Mouse (Mus musculus) midbrain, embryonic 13.5 days (tissue): Measurements from ENCODE around the gene Olfr70. TPM values are rescaled to one million over a fixed set of nuclear protein-coding genes. Genes with fewer than 3 reads are reported as not detected.
A peak's percentile ranks its signal among the peaks of the same experiment; 100 is the strongest.

Source experiments
- ATAC-seq: fragments of 200-750 bp; cut with Nextera tagmentation; 2 replicates; pipeline ENCODE4 v1.8.0; 2017; ENCODE audit warnings: mild to moderate bottlenecking, moderate TSS enrichment, moderate library complexity
- H3K27ac ChIP-seq: fragments of 300-500 bp; sonication (generic); 2 replicates; pipeline ENCODE4 v1.5.1; 2015; ENCODE audit warnings: inconsistent platforms, mild to moderate bottlenecking, moderate library complexity
- H3K27me3 ChIP-seq: fragments of 300-500 bp; sonication (generic); 2 replicates; pipeline ENCODE4 v1.6.1; 2015; ENCODE audit warnings: mild to moderate bottlenecking, inconsistent platforms
- H3K36me3 ChIP-seq: fragments of 300-500 bp; sonication (generic); 2 replicates; pipeline ENCODE4 v1.6.1; 2015; ENCODE audit warnings: mild to moderate bottlenecking, inconsistent platforms
- H3K4me1 ChIP-seq: fragments of 300-500 bp; sonication (generic); replicated peaks from 2 replicates; pipeline ENCODE4 v1.6.1; 2015; ENCODE audit warnings: inconsistent platforms
- H3K4me2 ChIP-seq: fragments of 300-500 bp; sonication (generic); replicated peaks from 2 replicates; pipeline ENCODE4 v1.6.1; 2015; ENCODE audit warnings: moderate library complexity, mild to moderate bottlenecking, inconsistent platforms
- H3K4me3 ChIP-seq: fragments of 300-500 bp; sonication (generic); replicated peaks from 2 replicates; pipeline ENCODE4 v1.5.1; 2015; ENCODE audit warnings: mild to moderate bottlenecking, inconsistent platforms
- H3K9ac ChIP-seq: fragments of 300-500 bp; sonication (generic); replicated peaks from 2 replicates; pipeline ENCODE4 v1.6.1; 2015; ENCODE audit warnings: mild to moderate bottlenecking, inconsistent platforms
- H3K9me3 ChIP-seq: fragments of 300-500 bp; sonication (generic); 2 replicates; pipeline ENCODE4 v1.6.1; 2016; ENCODE audit warnings: mild to moderate bottlenecking, inconsistent platforms
- WGBS: fragments of 180-500 bp; shearing (Covaris S2); methylation state at CpG from one replicate; pipeline ENCODE4 v1.1.7; 2015; 5-methylcytosine and 5-hydroxymethylcytosine counted together
- polyA plus RNA-seq: library from polyadenylated mRNA; unstranded; fragments of >200 nt; fragmentation: Nextera tagmentation; extraction: Ambion mirVana; gene quantifications from 2 replicates; pipeline ENCODE4 v1.2.1, GENCODE M21; 2015

Gene Olfr70
- polyA plus RNA-seq, 1 experiment from 2014 or later = not detected

DNA sequence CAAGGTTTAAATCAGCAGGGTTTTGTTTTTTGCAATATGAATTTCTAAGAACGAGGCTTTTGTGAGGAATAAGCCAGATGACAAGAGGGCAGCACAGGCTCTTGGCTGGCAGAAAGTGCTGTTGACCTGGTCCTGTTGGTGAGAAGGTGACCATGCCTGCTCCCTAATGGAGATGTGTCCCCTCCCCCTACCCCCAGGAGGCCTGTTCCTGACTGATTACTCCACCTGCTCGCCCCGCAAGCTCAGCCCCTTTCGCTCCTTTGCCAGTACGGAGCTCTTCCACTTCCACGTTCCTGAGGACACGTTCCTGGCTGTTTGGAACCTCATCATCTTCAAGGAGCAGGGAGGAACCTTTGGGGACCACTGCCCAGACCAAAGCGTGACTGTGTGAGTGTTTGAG lies 26.9 kb downstream of the Olfr70 start:
- Histone ChIP-seq H3K4me3 (no peak overlapping the region), H3K27me3 (no peaks in the 10 kb centered on the region), H3K4me2 (no peak overlapping the region), H3K27ac (no peak overlapping the region), H3K9me3 (no peaks in the 10 kb centered on the region), H3K4me1 (peaks cover 38% of the 10 kb centered on the region), H3K9ac (no peak overlapping the region), H3K36me3 (peaks cover 50% of the 10 kb centered on the region)
- 75% methylated on average over 8 of the region's 8 CpGs for WGBS
- no peak for ATAC-seq

DNA sequence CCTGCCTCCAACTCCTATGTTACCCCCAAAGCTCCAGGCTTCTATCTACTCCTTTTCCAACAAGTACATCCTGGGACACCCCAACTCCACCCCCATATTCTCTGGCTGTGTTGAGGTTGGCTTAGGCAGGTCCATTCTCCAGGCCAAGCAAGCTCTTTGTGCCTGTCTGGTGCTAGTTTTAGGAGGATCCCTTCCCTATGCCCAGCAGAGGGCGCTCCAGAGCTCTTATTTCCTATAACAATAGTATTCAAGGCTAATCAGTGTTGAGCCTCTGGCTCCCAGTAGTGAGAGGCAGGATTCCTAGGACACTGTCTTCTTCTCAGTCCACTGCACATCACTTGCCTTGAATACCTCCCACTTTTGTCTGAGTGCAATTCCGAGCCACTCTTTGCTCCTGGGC lies 28.5 kb downstream of the Olfr70 start:
- WGBS = 0% methylated on average over 2 of the region's 2 CpGs
- peak overlapping the region; percentile 93 for H3K4me2 ChIP-seq
- H3K27me3 ChIP-seq = peaks cover 5% of the 10 kb centered on the region; the same call in 1 of the 2 replicates
- H3K36me3 ChIP-seq = peaks cover 34% of the 10 kb centered on the region
- H3K9me3 ChIP-seq = no peaks in the 10 kb centered on the region
- H3K4me3 ChIP-seq = peak overlapping the region; percentile 23
- H3K4me1 ChIP-seq = peaks cover 42% of the 10 kb centered on the region
- 0 out of 2 replicates have a peak, but pooled peaks have one; percentile 4 for ATAC-seq
- H3K9ac ChIP-seq = peak overlapping the region; percentile 30; the same call in 1 of the 2 replicates
- peak overlapping the region; percentile 44; the same call in 1 of the 2 replicates for H3K27ac ChIP-seq

DNA sequence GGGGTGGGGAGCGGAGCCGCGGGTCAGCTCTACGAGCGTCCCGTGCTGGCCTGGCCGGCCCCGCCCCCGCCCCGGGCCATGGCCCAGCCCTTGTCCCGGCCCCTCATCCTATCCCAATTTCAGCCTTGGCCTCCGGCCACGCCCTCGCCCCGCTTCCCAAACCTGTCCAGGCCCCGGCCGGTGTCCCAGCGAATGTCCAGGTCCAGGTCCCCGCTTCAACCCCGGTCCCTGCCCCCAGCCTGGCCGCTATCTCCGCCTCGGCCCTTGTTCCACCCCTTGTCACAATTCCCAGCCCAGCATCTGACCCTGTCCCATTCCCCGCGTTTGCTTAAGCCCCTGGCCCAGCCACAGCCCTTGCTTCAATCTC lies 31.2 kb downstream of the Olfr70 start:
- peaks cover 42% of the 10 kb centered on the region for H3K4me1 ChIP-seq
- no peaks in the 10 kb centered on the region for H3K9me3 ChIP-seq
- peaks cover 28% of the 10 kb centered on the region for H3K27me3 ChIP-seq
- H3K27ac ChIP-seq = peak overlapping the region; percentile 76
- peak overlapping the region; percentile 94 for H3K9ac ChIP-seq
- 1% methylated on average over 22 of the region's 25 CpGs for WGBS
- H3K4me3 ChIP-seq = peak overlapping the region; percentile 81
- ATAC-seq = peak; percentile 70
- peak overlapping the region; percentile 93 for H3K4me2 ChIP-seq
- H3K36me3 ChIP-seq = peaks cover 7% of the 10 kb centered on the region

DNA sequence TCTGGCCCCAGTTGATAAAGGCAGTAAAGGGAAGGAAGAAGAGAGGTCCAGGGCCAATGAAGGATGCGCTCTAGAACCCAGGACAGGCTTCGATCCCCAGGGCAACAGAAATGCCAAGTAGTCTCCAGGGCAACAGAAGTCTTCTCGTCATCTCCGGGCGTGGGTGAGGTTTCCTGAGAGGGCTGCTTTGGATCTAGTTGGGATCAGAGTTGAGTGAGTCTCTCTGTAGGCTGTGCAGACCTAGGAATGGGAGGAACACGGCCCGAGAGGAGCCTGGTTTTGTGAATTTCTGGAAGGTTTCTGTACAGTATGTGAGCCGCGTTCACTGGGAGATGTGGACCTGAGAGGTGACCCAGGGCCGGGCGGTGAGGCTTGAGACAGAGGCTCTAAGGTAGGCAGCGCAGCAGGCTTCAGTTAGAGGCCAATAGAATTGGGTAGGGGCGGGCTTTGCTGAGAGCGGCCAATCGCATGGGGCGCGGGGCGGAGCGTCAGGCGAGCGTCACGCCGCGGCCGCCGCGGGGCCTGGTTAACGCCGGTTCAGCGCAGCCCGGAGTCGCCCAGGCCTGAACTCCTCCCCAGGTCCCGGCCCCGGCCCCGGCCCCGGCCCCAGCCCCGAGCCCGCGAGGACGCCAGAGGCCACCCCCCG lies 31.7 kb downstream of the Olfr70 start, which contains the start of the genes Tmem8b and Fam221b:
Tmem8b (plus strand) TSS at position 190 of the 646 bp plus-strand sequence.
Fam221b (minus strand) TSS at position 364 of the 646 bp plus-strand sequence.
- peak; percentile 96 for ATAC-seq

DNA sequence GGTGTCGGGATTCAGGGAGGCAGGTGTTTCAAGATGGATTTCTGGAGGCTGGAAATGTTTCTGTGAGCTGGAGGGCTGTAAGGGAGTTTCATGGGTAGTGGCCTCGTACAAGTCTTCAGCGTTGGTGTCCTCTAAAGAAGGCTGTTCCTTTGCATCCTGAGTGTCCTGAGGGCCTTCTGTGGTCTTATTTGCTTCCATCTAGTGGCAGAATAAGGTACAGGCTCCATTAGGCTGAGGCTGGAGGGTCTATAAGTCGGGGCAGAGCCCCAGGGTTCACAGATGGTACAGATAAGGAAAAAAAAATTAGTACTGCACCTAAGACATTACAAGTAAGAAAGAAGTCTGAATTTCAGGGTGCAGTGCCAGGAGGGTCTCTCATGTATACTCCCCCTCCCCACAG lies 34.2 kb downstream of the Olfr70 start:
- H3K9me3 ChIP-seq = no peaks in the 10 kb centered on the region
- H3K4me2 ChIP-seq = no peak overlapping the region
- no peak overlapping the region for H3K4me3 ChIP-seq
- no peak for ATAC-seq
- H3K27me3 ChIP-seq = peaks cover 50% of the 10 kb centered on the region
- 21% methylated on average over 4 of the region's 4 CpGs for WGBS
- peaks cover 24% of the 10 kb centered on the region for H3K4me1 ChIP-seq
- no peaks in the 10 kb centered on the region for H3K36me3 ChIP-seq
- H3K27ac ChIP-seq = no peak overlapping the region
- no peak overlapping the region for H3K9ac ChIP-seq

More for the DNA sequence above, 31.7 kb downstream of the Olfr70 start, which contains the start of the genes Tmem8b and Fam221b:
- Histone ChIP-seq H3K4me1 (peaks cover 42% of the 10 kb centered on the region), H3K9me3 (no peaks in the 10 kb centered on the region), H3K27me3 (peaks cover 28% of the 10 kb centered on the region), H3K4me3 (peak within 1 kb of the TSS; percentile 81), H3K27ac (peak within 1 kb of the TSS; percentile 76), H3K9ac (peak within 1 kb of the TSS; percentile 94), H3K4me2 (peak within 1 kb of the TSS; percentile 93), H3K36me3 (peaks cover 2% of the 10 kb centered on the region)
- WGBS = 1% methylated on average over 39 of the region's 41 CpGs

DNA sequence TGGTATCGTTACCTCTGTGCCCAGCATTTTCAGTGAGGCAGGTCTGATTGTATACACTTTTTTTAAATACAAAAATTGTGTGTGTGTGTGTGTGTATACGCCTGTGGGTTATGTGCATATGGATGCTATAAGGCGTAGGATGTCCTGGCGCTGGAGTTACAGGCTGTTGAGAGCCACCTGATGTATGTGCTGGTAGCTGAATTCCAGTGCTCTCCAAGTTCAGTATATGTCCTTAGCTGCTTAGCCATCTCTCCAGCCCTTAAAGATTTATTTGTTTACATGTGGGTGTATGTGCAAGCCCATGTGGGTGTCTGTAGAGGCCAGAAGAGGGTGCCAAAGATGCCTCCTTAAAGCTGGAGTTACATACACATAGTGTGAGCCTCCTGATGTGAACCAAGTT lies 43.5 kb downstream of the Olfr70 start:
- Histone ChIP-seq H3K36me3 (no peaks in the 10 kb centered on the region), H3K27ac (no peak overlapping the region), H3K4me2 (peak overlapping the region; percentile 86), H3K9me3 (no peaks in the 10 kb centered on the region), H3K4me3 (peak overlapping the region; percentile 79), H3K4me1 (peaks cover 25% of the 10 kb centered on the region), H3K27me3 (peaks cover 20% of the 10 kb centered on the region), H3K9ac (no peak overlapping the region)
- no peak for ATAC-seq
- 66% methylated on average over 4 of the region's 4 CpGs for WGBS

DNA sequence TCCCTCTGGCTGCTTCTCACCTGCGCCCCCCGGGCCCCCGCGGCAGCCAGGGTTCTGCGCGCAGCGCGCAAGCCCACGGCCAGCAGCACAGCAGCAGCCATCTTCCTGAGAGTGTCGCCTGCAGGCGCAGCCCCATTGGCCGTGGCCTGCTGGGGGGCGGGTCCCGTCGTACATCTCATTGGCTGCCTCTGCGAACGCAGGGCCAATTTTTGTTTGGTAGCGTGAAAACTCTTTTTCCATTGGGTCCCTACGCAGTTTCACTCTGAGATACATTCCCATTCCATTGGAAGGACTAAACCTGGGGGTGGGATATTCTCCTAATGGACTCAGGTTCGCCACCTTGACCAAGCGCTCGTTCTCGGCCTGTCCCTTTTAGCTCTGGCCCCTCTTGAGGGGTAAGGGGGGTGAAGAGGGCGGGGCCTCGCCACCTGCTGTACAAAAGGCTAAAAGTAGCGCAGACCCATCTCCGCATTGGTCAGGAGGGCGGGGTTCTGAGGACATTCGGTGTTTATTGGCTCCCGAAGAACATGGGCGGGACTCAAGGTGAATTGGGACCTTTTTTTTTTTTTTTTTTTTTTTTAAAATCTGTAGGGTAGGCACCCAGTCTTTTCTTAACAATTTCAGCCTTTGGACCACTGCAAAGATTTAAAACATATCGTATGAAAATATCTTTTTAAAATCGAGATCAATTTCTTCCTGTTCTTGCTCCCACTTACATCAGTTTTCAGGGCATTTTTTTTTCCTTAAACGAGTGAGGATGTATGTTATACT lies 44.1 kb downstream of the Olfr70 start, which contains the start of gene Hint2:
Hint2 (minus strand) TSS at position 128 of the 771 bp plus-strand sequence.
- WGBS = 2% methylated on average over 33 of the region's 34 CpGs
- Histone ChIP-seq H3K9ac (peak within 1 kb of the TSS; percentile 93), H3K36me3 (peaks cover 5% of the 10 kb centered on the region), H3K4me2 (peak within 1 kb of the TSS; percentile 86), H3K9me3 (no peaks in the 10 kb centered on the region), H3K27me3 (peaks cover 14% of the 10 kb centered on the region), H3K4me3 (peak within 1 kb of the TSS; percentile 79), H3K27ac (peak within 1 kb of the TSS; percentile 93), H3K4me1 (peaks cover 25% of the 10 kb centered on the region)
- ATAC-seq = peak; percentile 98

DNA sequence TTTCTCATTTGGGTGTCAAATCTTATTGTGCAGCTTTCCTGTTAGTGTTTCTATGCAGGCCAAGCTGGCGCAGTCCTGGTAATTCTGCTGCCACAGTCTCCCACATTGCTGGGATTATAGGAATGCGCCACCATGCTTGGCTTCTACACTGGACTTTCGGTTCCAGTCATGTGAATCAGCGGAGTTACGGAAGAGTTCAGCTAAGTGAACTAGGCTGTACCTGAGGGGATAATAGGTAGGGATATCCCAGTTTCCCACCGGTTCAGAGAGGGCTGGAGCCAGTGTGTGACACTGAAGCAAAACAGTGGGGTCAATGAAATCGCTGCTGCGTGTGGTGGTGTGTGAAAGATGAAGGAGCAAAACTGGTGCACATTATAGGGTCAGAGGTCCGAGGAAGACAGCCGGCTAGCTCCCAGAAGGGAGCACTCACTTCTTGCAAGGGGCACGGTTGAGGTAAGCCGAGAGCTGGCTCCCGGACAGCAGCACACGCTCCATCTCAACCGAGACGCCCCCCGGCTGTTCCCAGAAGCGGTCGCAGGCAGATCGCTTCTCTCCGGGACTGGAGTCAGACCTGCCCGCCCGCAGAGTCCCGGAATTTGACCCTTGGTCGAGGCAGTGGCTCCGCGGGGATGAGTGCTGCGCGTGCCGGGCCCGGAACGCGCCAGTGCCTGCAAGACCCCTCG lies 44.8 kb downstream of the Olfr70 start:
- Histone ChIP-seq H3K36me3 (peaks cover 12% of the 10 kb centered on the region), H3K27me3 (peaks cover 7% of the 10 kb centered on the region), H3K4me2 (peak overlapping the region; percentile 86), H3K27ac (peak overlapping the region; percentile 93), H3K4me3 (peak overlapping the region; percentile 79), H3K9me3 (no peaks in the 10 kb centered on the region), H3K4me1 (peaks cover 25% of the 10 kb centered on the region), H3K9ac (peak overlapping the region; percentile 93)
- WGBS = 4% methylated on average over 34 of the region's 34 CpGs
- peak; percentile 59; the same call in 1 of the 2 replicates for ATAC-seq

DNA sequence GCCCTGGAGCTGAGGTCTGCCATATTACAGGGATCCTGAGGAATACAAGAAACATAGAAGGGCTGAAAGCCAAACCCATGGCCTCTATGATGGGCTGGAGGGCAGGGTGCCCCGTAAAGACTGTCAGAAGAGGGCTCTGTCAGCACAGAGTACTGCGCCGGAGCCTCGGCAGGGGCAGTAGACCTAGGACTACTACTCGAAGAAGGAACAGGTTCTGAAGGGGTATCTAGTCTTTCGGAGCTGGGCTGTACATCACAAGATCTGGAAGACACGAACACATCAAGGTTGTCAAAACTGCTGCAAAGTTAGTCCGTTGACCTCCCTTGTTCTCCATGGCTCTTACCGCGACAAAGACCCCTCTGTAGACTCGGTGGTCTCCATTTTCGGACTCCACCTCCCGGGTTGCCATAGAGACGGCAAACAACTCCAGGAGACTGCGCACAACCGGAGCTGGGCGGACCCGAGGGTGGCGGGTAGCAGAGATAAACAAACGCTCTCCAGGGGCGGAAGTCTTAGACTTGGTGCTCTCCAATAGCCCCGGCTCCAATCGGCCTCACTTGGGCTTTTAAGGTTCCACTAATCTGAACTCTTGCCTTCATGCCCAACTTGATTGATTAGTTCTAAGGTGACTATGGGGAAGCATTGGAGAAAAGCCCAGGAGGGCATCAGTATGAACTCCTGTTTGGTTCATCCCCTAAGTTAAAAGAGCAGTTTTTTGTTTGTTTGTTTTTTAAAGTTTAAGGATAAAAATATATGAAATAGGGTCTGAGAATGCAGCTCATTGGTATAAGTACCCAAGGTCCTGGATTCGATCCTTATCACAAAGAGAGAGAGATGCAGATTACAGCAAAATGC lies 47.2 kb downstream of the Olfr70 start, which contains the start of gene Spag8:
Spag8 (minus strand) TSS at position 434 of the 855 bp plus-strand sequence.
- no peak for ATAC-seq
- Histone ChIP-seq H3K4me2 (peak within 1 kb of the TSS; percentile 50), H3K9ac (0 out of 2 replicates have a peak within 1 kb of the TSS, but pooled peaks have one; percentile 10), H3K9me3 (peaks cover 4% of the 10 kb centered on the region; the same call in 1 of the 2 replicates), H3K4me1 (peaks cover 25% of the 10 kb centered on the region), H3K27me3 (0 out of 2 replicates have a peak, but pooled peaks cover 1% of the 10 kb centered on the region), H3K36me3 (peaks cover 31% of the 10 kb centered on the region), H3K4me3 (peak within 1 kb of the TSS; percentile 31), H3K27ac (no peak within 1 kb of the TSS; the same call in 1 of the 2 replicates)
- WGBS = 16% methylated on average over 24 of the region's 24 CpGs

DNA sequence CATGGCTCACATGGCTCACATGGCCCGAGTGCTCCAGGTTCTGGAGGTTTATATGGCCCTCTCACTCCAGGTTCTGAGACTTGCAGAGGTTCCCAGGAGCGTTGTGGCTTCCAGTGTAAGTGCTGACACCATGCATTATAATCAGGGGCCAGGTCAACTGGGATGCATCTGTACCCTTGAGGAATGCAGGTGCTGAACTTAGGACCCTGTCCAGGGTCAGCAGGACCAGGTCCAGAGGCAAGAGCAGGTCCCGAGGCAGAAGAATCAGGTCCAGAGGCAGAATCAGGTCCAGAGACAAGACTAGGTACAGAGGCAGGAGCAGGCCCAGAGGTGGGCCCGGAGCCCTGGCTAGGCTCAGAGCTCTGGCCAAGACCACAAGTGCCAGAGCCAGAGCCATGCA lies 47.9 kb downstream of the Olfr70 start:
- Histone ChIP-seq H3K4me1 (peaks cover 25% of the 10 kb centered on the region), H3K27me3 (no peaks in the 10 kb centered on the region), H3K4me2 (peak overlapping the region; percentile 50), H3K4me3 (peak overlapping the region; percentile 31), H3K36me3 (peaks cover 37% of the 10 kb centered on the region), H3K27ac (no peak overlapping the region; the same call in 1 of the 2 replicates), H3K9me3 (peaks cover 4% of the 10 kb centered on the region; the same call in 1 of the 2 replicates), H3K9ac (0 out of 2 replicates have a peak overlapping the region, but pooled peaks have one; percentile 10)
- no peak for ATAC-seq
- WGBS = 85% methylated on average over 4 of the region's 4 CpGs

DNA sequence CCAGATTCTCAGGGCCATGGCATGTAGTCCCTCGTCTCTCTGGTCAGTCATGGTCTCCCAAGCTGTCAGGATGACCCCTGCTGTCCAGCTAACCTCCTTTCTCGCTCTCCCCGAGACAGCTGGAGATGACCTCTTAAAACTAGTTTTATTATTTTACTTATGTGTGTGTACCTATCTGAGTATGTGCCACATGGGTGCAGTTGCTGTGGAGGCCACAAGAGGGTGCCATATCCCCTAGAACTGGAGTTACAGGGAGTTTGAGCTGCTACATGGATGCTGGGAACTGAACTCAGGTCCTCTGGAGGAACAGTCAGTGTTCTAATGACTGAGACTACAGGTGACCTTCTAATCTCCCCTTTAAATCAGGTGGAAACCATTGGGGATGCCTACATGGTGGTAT lies 50.8 kb downstream of the Olfr70 start:
- Histone ChIP-seq H3K27me3 (no peaks in the 10 kb centered on the region), H3K4me1 (peaks cover 13% of the 10 kb centered on the region), H3K4me2 (no peak overlapping the region), H3K27ac (no peak overlapping the region), H3K36me3 (peaks cover 49% of the 10 kb centered on the region), H3K9me3 (peaks cover 4% of the 10 kb centered on the region; the same call in 1 of the 2 replicates), H3K4me3 (no peak overlapping the region), H3K9ac (no peak overlapping the region)
- no peak for ATAC-seq
- WGBS = 96% methylated on average over 3 of the region's 3 CpGs
